ENCODE assay signal across 8 mouse cellular contexts in the genomic region with DNA sequence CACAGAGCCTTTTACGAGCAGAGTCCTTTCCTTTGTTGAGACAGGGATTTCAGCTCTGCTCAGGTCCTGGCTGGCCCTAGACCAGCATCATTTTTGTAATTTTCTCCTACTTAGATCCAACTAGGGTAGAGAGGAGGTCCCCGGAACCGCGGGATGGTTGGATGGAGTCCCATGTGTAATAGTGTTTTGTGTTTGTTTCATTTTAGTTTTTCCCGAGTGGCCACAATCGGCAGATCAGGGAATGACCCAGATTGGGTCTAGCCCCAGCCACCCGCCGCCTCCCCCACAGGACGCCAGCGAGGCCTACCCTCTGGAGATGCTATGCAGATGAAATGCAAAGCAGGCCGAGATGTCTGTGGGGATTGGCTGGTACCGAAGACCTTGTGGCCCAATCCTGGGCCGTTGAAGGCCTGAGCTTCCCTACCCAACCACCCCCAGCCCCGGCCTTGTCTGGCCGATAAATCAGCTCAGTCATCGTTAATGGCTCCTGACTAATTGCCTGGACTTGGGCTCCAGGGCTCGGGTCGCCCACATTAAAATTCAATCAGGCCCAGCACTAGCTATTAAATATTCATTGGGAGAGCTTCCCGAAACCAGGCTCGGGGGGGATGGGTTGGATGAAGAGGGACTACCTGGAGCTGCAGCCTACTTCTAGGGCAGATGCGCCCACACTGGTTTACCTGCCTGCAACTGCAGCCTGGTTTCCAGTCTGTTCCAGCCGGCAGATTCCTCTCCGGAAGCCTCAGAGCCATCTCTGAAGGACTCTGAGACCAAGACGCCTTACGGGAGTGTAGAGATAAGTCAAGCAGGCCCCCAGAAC. TPM values are rescaled to one million over a fixed set of nuclear protein-coding genes. Genes with fewer than 3 reads are reported as not detected.
A peak's percentile ranks its signal among the peaks of the same experiment; 100 is the strongest.
DNase-seq lines count a peak whose midpoint lies in the region; ATAC-seq lines count a peak whose summit lies in the region.

No protein-coding gene starts in this region.

- DNase-seq in right cerebral cortex, adult 18-20 months, result peak; percentile 59
- DNase-seq in right cerebral cortex, adult 2 months (ENCODE audit: low spot score in 2 of 2), result no peak
- DNase-seq in embryo, embryonic 10.5 days (ENCODE audit: low spot score), result peak; percentile 93
- DNase-seq in limb, embryonic 10.5 days (ENCODE audit: low spot score), result peak; percentile 86
- DNase-seq in lung, postnatal 14 days, result no peak
- DNase-seq in heart, postnatal 25 days (ENCODE audit: low spot score), result no peak

- H3K36me3 ChIP-seq in intestine, embryonic 15.5 days, result no peaks in the 10 kb centered on the region
- H3K36me3 ChIP-seq in limb, embryonic 10.5 days, result no peaks in the 10 kb centered on the region
- no peaks in the 10 kb centered on the region for H3K36me3 ChIP-seq in neural tube, embryonic 13.5 days

- ATAC-seq in intestine, embryonic 15.5 days, result peak; percentile 71
- peak; percentile 91 for ATAC-seq in neural tube, embryonic 13.5 days (ENCODE audit: low read depth)

- no peak overlapping the region; the same call in 1 of the 2 replicates for H3K4me2 ChIP-seq in intestine, embryonic 15.5 days (replicated peaks)
- H3K4me2 ChIP-seq in neural tube, embryonic 13.5 days, result peak overlapping the region; percentile 27

- no peak overlapping the region for H3K9ac ChIP-seq in intestine, embryonic 15.5 days
- no peak overlapping the region for H3K9ac ChIP-seq in neural tube, embryonic 13.5 days

- H3K4me3 ChIP-seq in intestine, embryonic 15.5 days (replicated peaks), result no peak overlapping the region
- H3K4me3 ChIP-seq in limb, embryonic 10.5 days, result peak overlapping the region; percentile 36
- H3K4me3 ChIP-seq in neural tube, embryonic 13.5 days, result no peak overlapping the region

- no peaks in the 10 kb centered on the region for H3K9me3 ChIP-seq in intestine, embryonic 15.5 days
- no peaks in the 10 kb centered on the region for H3K9me3 ChIP-seq in limb, embryonic 10.5 days (replicated peaks)
- H3K9me3 ChIP-seq in neural tube, embryonic 13.5 days, result no peaks in the 10 kb centered on the region

- H3K27me3 ChIP-seq in intestine, embryonic 15.5 days (replicated peaks), result no peaks in the 10 kb centered on the region
- no peaks in the 10 kb centered on the region for H3K27me3 ChIP-seq in limb, embryonic 10.5 days (ENCODE audit: low read depth, poor library complexity, severe bottlenecking)
- H3K27me3 ChIP-seq in neural tube, embryonic 13.5 days, result peaks cover 6% of the 10 kb centered on the region; the same call in 1 of the 2 replicates

- peaks cover 13% of the 10 kb centered on the region for H3K4me1 ChIP-seq in intestine, embryonic 15.5 days (replicated peaks)
- H3K4me1 ChIP-seq in limb, embryonic 10.5 days, result peaks cover 75% of the 10 kb centered on the region
- peaks cover 52% of the 10 kb centered on the region for H3K4me1 ChIP-seq in neural tube, embryonic 13.5 days (replicated peaks)

- intact Hi-C loops in heart, postnatal 25 days (cut with DNase I), result no loop called here

- H3K27ac ChIP-seq in intestine, embryonic 15.5 days, result no peak overlapping the region
- peak overlapping the region; percentile 89 for H3K27ac ChIP-seq in limb, embryonic 10.5 days
- H3K27ac ChIP-seq in neural tube, embryonic 13.5 days (replicated peaks), result peak overlapping the region; percentile 85

- WGBS in intestine, embryonic 15.5 days, result 43% methylated on average over 25 of the region's 25 CpGs
- 5% methylated on average over 25 of the region's 25 CpGs for WGBS in limb, embryonic 10.5 days
- 6% methylated on average over 25 of the region's 25 CpGs for WGBS in neural tube, embryonic 13.5 days

RNA-seq across cellular contexts. Expression of a gene that starts 14.7 kb away (rescaled TPM):
- polyA plus RNA-seq in intestine, embryonic 15.5 days (2015; fragmentation: Nextera tagmentation; extraction: Ambion mirVana), result 0.18 and 0.19 TPM in 2 replicates
- 0.98 and 1.9 TPM in 2 replicates for polyA plus RNA-seq in limb, embryonic 10.5 days (2016; fragmentation: Nextera tagmentation; extraction: Ambion mirVana)
- polyA plus RNA-seq in neural tube, embryonic 13.5 days (2015; fragmentation: Nextera tagmentation; extraction: Ambion mirVana), result 0.17 and 0.18 TPM in 2 replicates
- total RNA-seq in heart, postnatal 25 days (2021), result 1 to 10 TPM; 1.3 to 1.4 TPM

RNA-seq across cellular contexts. Expression of a gene that starts 22.5 kb away (rescaled TPM):
- not detected in 2 replicates for polyA plus RNA-seq in intestine, embryonic 15.5 days (2015; fragmentation: Nextera tagmentation; extraction: Ambion mirVana)
- polyA plus RNA-seq in limb, embryonic 10.5 days (2016; fragmentation: Nextera tagmentation; extraction: Ambion mirVana), result not detected in 2 replicates
- not detected in 2 replicates for polyA plus RNA-seq in neural tube, embryonic 13.5 days (2015; fragmentation: Nextera tagmentation; extraction: Ambion mirVana)
- total RNA-seq in heart, postnatal 25 days (2021), result not detected

RNA-seq across cellular contexts. Expression of a gene that starts 35.3 kb away (rescaled TPM):
- polyA plus RNA-seq in intestine, embryonic 15.5 days (2015; fragmentation: Nextera tagmentation; extraction: Ambion mirVana), result 27.3 and 27.6 TPM in 2 replicates
- 7.2 and 8.3 TPM in 2 replicates for polyA plus RNA-seq in limb, embryonic 10.5 days (2016; fragmentation: Nextera tagmentation; extraction: Ambion mirVana)
- 8.1 and 9.0 TPM in 2 replicates for polyA plus RNA-seq in neural tube, embryonic 13.5 days (2015; fragmentation: Nextera tagmentation; extraction: Ambion mirVana)
- 10 to 100 TPM; 23.2 to 31.5 TPM for total RNA-seq in heart, postnatal 25 days (2021)

RNA-seq across cellular contexts. Expression of a gene that starts 45.8 kb away (rescaled TPM):
- not detected in 2 replicates for polyA plus RNA-seq in intestine, embryonic 15.5 days (2015; fragmentation: Nextera tagmentation; extraction: Ambion mirVana)
- polyA plus RNA-seq in limb, embryonic 10.5 days (2016; fragmentation: Nextera tagmentation; extraction: Ambion mirVana), result not detected in 2 replicates
- not detected in 2 replicates for polyA plus RNA-seq in neural tube, embryonic 13.5 days (2015; fragmentation: Nextera tagmentation; extraction: Ambion mirVana)
- total RNA-seq in heart, postnatal 25 days (2021), result not detected

Comparison
In these comparisons a context has a peak if more than half of its experiments do, and no peak if none do; other contexts are left out.
1. DNase-seq: peak in right cerebral cortex, adult 18-20 months (single experiment), embryo, embryonic 10.5 days (single experiment) and limb, embryonic 10.5 days (single experiment); none in right cerebral cortex, adult 2 months (0 of 2), lung, postnatal 14 days (single experiment) and heart, postnatal 25 days (single experiment).